Mouse (Mus musculus) forebrain, postnatal 0 days (tissue): ENCODE measurements around the gene Zfp691. TPM values are rescaled to one million over a fixed set of nuclear protein-coding genes. Genes with fewer than 3 reads are reported as not detected.

ENCODE experiments used
- ATAC-seq: fragments of 200-750 bp; cut with Nextera tagmentation; 2 replicates; pipeline ENCODE4 v1.8.0; 2017; ENCODE audit warnings: mild to moderate bottlenecking, moderate library complexity
- DNase-seq: peaks from one replicate; pipeline ENCODE4 v3.0.0-alpha.2; 2015
- H3K27ac ChIP-seq: fragments of 300-500 bp; sonication (generic); 2 replicates; pipeline ENCODE4 v1.5.1; 2014; ENCODE audit warnings: low read depth, mild to moderate bottlenecking, antibody characterized with exemption, low read length, moderate library complexity, mixed read lengths
- H3K27me3 ChIP-seq: fragments of 300-500 bp; sonication (generic); 2 replicates; pipeline ENCODE4 v1.6.1; 2014; ENCODE audit warnings: mild to moderate bottlenecking, low read length, mixed read lengths; ENCODE audit not compliant: insufficient read depth
- H3K36me3 ChIP-seq: fragments of 300-500 bp; sonication (generic); 2 replicates; pipeline ENCODE4 v1.6.1; 2014; ENCODE audit warnings: mild to moderate bottlenecking, moderate library complexity; ENCODE audit not compliant: insufficient read depth
- H3K4me1 ChIP-seq: fragments of 300-500 bp; sonication (generic); 2 replicates; pipeline ENCODE4 v1.6.1; 2014; ENCODE audit warnings: antibody characterized with exemption; ENCODE audit not compliant: insufficient read depth
- H3K4me2 ChIP-seq: fragments of 300-500 bp; sonication (generic); 2 replicates; pipeline ENCODE4 v1.6.1; 2014; ENCODE audit warnings: low read depth, mild to moderate bottlenecking, moderate library complexity
- H3K4me3 ChIP-seq: fragments of 300-500 bp; sonication (generic); 2 replicates; pipeline ENCODE4 v1.5.1; 2014; ENCODE audit warnings: low read depth, low read length, mixed read lengths
- H3K9ac ChIP-seq: fragments of 300-500 bp; sonication (generic); 2 replicates; pipeline ENCODE4 v1.6.1; 2014; ENCODE audit warnings: mild to moderate bottlenecking
- H3K9me3 ChIP-seq: fragments of 300-500 bp; sonication (generic); 2 replicates; pipeline ENCODE4 v1.6.1; 2016; ENCODE audit warnings: low read length
- CTCF ChIP-seq: sonication (generic); IDR thresholded peaks from 2 replicates; pipeline ENCODE4 v1.5.1; 2016; ENCODE audit warnings: antibody characterized with exemption, control low read depth, low read depth
- WGBS: fragments of 180-500 bp; shearing (Covaris S2); extraction: QIAGEN DNeasy Blood & Tissue Kit; methylation state at CpG from one replicate; pipeline ENCODE4 v1.1.7; 2014; 5-methylcytosine and 5-hydroxymethylcytosine counted together
- polyA plus RNA-seq: library from polyadenylated mRNA; unstranded; fragments of >200 nt; fragmentation: Nextera tagmentation; extraction: Ambion mirVana; gene quantifications from 2 replicates; pipeline ENCODE4 v1.2.1, GENCODE M21; 2015
- total RNA-seq: library from RNA; depleted of rRNA; stranded (reverse); fragments of >200 nt; gene quantifications from 2 replicates; pipeline ENCODE4 v1.2.3, GENCODE M21; 2014

Gene Zfp691
- total and polyA plus RNA-seq, 2 experiments from 2014 or later = 2.2 to 6.5 TPM

DNA sequence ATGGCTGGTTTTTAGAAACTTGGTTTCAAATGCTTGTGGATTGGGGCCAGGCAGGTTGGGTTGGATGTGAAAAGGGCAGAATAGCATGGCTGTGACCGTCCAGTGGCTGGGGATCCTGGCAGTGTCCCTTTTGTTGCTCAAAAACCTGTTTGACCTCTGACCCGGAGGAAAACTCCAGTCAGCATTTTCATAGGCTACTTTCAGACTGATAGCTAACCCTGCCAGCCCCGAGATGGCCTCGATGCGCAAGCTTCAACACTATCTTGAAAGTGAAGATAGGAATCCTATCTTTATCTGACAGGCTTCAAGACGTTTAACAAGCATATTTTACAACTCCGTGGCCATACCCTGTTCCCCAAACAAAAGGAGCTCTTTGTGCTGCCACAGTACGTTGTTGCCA lies 36.7 kb downstream of the Zfp691 start:
- no peaks in the 10 kb centered on the region for H3K9me3 ChIP-seq
- H3K4me3 ChIP-seq = no peak overlapping the region
- 0 out of 2 replicates have a peak, but pooled peaks cover 5% of the 10 kb centered on the region for H3K4me1 ChIP-seq
- no peak overlapping the region for H3K27ac ChIP-seq
- ATAC-seq = no peak
- no peaks in the 10 kb centered on the region for H3K27me3 ChIP-seq
- no peak for DNase-seq
- H3K36me3 ChIP-seq = peaks cover 38% of the 10 kb centered on the region
- no peak overlapping the region for H3K9ac ChIP-seq
- TF ChIP-seq CTCF = no peak
- WGBS = 67% methylated on average over 8 of the region's 8 CpGs
- no peak overlapping the region for H3K4me2 ChIP-seq

DNA sequence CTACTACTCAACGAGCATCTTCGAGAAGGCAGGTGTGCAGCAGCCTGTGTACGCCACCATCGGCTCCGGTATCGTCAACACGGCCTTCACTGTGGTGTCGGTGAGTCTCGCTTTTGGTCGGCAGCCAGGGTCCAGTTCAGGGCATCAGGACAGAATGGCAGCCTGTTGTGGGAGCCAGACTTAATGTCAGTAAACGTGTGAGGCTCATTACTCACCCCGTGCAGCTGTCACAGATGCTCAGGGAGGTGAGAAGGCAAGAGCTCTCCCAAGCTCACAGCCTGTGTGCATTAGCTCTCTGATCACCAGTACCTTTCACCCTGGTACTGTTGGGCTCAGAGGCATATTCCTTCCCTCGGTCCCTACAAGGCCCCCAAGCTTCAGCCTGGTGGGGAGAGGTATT lies 40.1 kb downstream of the Zfp691 start:
- no peak for ATAC-seq
- no peak overlapping the region for H3K27ac ChIP-seq
- H3K4me3 ChIP-seq = no peak overlapping the region

DNA sequence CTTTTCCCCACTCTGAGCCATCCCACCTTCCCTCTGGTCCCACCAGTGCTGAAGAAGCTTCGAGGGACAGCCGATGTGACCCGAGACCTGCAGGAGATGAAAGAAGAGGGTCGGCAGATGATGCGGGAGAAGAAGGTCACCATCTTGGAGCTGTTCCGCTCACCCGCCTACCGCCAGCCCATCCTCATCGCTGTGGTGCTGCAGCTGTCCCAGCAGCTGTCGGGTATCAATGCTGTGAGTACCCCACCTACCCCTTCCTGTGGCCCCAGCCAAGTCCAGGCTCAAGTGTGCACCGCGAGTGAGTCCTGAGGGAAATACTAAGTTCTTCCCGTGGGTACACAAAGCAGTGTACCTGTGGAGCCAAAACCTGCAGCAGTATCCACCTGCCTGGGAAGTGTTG lies 40.7 kb downstream of the Zfp691 start:
- Histone ChIP-seq H3K4me3 (no peak overlapping the region), H3K36me3 (peaks cover 41% of the 10 kb centered on the region), H3K4me2 (no peak overlapping the region), H3K27me3 (no peaks in the 10 kb centered on the region), H3K27ac (no peak overlapping the region), H3K4me1 (no peaks in the 10 kb centered on the region), H3K9me3 (no peaks in the 10 kb centered on the region), H3K9ac (no peak overlapping the region)
- DNase-seq (no peak), ATAC-seq (no peak)
- TF ChIP-seq CTCF = no peak
- 91% methylated on average over 13 of the region's 13 CpGs for WGBS

More for the DNA sequence above, 40.1 kb downstream of the Zfp691 start:
- H3K9ac ChIP-seq = no peak overlapping the region
- WGBS = 93% methylated on average over 13 of the region's 13 CpGs
- no peak for DNase-seq
- no peak overlapping the region for H3K4me2 ChIP-seq
- H3K4me1 ChIP-seq = 0 out of 2 replicates have a peak, but pooled peaks cover 4% of the 10 kb centered on the region
- no peaks in the 10 kb centered on the region for H3K9me3 ChIP-seq
- no peak for TF ChIP-seq CTCF
- peaks cover 41% of the 10 kb centered on the region for H3K36me3 ChIP-seq
- H3K27me3 ChIP-seq = no peaks in the 10 kb centered on the region

DNA sequence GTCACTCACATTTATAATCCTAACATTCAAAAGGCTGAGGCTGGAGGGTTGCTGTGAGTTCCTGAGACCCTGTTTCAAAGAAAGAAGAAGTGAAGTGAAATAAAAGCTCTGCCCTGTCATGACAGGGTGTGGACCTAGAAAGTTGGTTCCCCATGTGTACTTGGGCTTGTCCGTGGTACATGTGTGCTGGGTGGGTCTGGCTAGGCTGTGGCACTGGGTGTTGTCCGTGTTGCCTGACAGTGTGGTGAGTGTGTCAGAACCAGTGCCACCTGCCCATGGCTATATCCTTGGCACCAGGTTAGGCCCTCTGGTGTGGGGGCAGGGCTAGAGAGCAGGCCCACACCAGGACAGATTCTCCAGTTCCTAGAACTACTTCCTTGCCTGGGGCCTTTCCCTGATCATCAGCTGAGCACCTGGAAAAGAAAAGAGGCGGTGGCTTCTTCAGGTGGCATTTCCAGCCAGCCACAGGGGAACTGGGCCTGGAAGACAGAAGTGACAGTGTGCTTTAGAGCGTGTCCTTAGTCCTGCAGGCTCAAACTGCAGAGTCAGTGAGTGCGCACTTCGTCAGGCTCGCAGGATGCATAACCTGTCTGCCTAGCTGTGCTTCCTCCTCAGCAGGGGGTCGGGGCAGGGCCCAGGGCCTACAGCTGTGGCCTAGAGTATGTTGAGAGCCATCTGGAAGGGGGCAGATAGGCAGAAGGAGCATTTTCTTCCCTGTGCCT lies 42.6 kb downstream of the Zfp691 start:
- no peak for DNase-seq
- no peak overlapping the region for H3K9ac ChIP-seq
- H3K27me3 ChIP-seq = no peaks in the 10 kb centered on the region
- no peak overlapping the region for H3K27ac ChIP-seq
- peaks cover 40% of the 10 kb centered on the region for H3K36me3 ChIP-seq
- H3K4me1 ChIP-seq = no peaks in the 10 kb centered on the region
- ATAC-seq = no peak
- 83% methylated on average over 8 of the region's 8 CpGs for WGBS
- H3K4me2 ChIP-seq = no peak overlapping the region
- H3K9me3 ChIP-seq = no peaks in the 10 kb centered on the region
- TF ChIP-seq CTCF = no peak
- no peak overlapping the region for H3K4me3 ChIP-seq

DNA sequence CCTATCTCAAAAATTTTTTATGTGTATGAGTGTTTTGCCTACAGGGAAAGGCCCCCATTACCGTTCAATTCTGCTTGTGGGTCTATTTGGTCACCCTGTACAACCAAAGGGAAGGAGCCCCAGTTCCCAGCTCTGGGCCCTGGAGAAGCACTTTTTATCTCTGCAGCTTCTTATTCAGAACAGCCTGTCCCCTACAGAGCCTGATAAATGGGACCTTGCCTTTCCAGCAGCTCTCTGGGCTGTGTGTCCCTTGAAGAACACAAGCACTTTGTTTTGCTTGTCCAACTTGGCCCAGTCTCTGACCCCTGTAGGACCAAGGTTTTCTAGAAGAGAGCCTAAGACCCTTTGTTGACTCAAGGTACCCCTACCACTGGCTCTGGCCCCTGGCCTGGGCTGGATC lies 44.9 kb downstream of the Zfp691 start:
- no peak for TF ChIP-seq CTCF
- H3K4me2 ChIP-seq = no peak overlapping the region
- no peak overlapping the region for H3K4me3 ChIP-seq
- DNase-seq (no peak), ATAC-seq (no peak)
- no peaks in the 10 kb centered on the region for H3K27me3 ChIP-seq
- H3K9me3 ChIP-seq = no peaks in the 10 kb centered on the region
- H3K4me1 ChIP-seq = no peaks in the 10 kb centered on the region
- H3K9ac ChIP-seq = no peak overlapping the region
- no peak overlapping the region for H3K27ac ChIP-seq
- H3K36me3 ChIP-seq = peaks cover 21% of the 10 kb centered on the region
- 91% methylated on average over 1 of the region's 1 CpGs for WGBS

DNA sequence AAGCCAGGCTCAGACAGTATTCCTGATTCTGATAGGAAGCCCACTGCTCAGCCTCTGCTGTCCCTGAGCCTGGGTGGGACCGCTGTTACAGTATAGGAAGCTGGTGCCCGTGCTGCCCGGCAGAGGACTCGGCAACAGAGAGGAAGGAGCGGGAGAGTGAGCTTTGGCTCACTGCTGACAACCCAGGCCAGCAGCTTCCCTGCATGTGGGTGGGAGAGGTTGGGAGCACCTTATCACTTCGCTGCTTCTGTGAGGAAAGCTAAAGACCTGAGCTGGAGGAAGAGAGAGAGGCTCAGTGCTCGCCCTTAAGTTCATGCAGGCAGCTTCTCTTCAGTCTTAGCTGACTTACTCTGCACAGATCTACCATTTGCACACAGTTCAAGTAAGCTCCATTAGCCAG lies 45.4 kb downstream of the Zfp691 start:
- no peak for TF ChIP-seq CTCF
- Histone ChIP-seq H3K27me3 (no peaks in the 10 kb centered on the region), H3K9ac (no peak overlapping the region), H3K4me1 (no peaks in the 10 kb centered on the region), H3K4me3 (no peak overlapping the region), H3K4me2 (no peak overlapping the region), H3K9me3 (no peaks in the 10 kb centered on the region), H3K36me3 (peaks cover 15% of the 10 kb centered on the region), H3K27ac (no peak overlapping the region)
- WGBS = 89% methylated on average over 7 of the region's 7 CpGs
- DNase-seq (no peak), ATAC-seq (no peak)

DNA sequence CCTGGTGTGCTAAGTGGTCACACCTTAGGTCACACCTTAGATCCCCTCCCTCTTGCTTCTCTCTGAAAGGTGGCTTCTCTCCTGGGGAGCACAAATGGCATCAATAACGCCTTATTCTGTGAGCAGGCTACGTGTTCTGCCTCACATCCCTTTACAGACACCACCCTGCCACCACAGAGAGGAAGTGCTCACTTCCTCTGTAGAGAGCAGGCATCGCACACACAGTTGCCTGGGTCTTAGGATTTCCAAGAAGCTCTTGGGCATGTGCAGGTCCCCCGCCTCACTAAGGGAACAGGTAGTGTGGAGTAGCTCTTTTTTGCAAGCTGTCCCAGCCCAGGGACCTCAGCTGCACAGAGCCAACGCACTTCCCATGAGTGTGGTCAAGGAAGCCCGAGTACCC lies 46.8 kb downstream of the Zfp691 start:
- H3K36me3 ChIP-seq = peaks cover 2% of the 10 kb centered on the region; the same call in 1 of the 2 replicates
- H3K9ac ChIP-seq = no peak overlapping the region
- H3K4me1 ChIP-seq = no peaks in the 10 kb centered on the region
- WGBS = 79% methylated on average over 6 of the region's 6 CpGs
- no peak for ATAC-seq
- no peak overlapping the region for H3K27ac ChIP-seq
- no peaks in the 10 kb centered on the region for H3K9me3 ChIP-seq
- no peak for DNase-seq
- H3K4me3 ChIP-seq = no peak overlapping the region
- no peaks in the 10 kb centered on the region for H3K27me3 ChIP-seq
- H3K4me2 ChIP-seq = no peak overlapping the region
- no peak for TF ChIP-seq CTCF
